Mouse (Mus musculus) thymus, adult 2 months (tissue): ENCODE data around the gene Samd8. TPM values are rescaled to one million over a fixed set of nuclear protein-coding genes. Genes with fewer than 3 reads are reported as not detected.

ENCODE experiments used
- DNase-seq: peaks from one replicate; pipeline ENCODE4 v3.0.0; 2021
- H3K27ac ChIP-seq: fragments of 200-500 bp; 2 replicates; pipeline ENCODE4 v1.5.1; 2012; ENCODE audit warnings: low read length, control low read depth; ENCODE audit not compliant: control insufficient read depth, insufficient read depth
- H3K27me3 ChIP-seq: fragments of 200-500 bp; 2 replicates; pipeline ENCODE4 v1.6.1; 2012; ENCODE audit warnings: mild to moderate bottlenecking, low read length, moderate library complexity, mixed read lengths; ENCODE audit not compliant: control insufficient read depth, insufficient read depth
- H3K36me3 ChIP-seq: fragments of 200-500 bp; 2 replicates; pipeline ENCODE4 v1.6.1; 2012; ENCODE audit warnings: mild to moderate bottlenecking, low read length, moderate library complexity; ENCODE audit not compliant: control insufficient read depth, insufficient read depth
- H3K4me1 ChIP-seq: fragments of 200-500 bp; replicated peaks from 2 replicates; pipeline ENCODE4 v1.6.1; 2012; ENCODE audit warnings: low read length; ENCODE audit not compliant: control insufficient read depth, insufficient read depth
- H3K4me3 ChIP-seq: fragments of 200-500 bp; 2 replicates; pipeline ENCODE4 v1.5.1; 2012; ENCODE audit warnings: mild to moderate bottlenecking, low read length, control low read depth, moderate library complexity; ENCODE audit not compliant: control insufficient read depth, insufficient read depth
- CTCF ChIP-seq: fragments of 200-500 bp; IDR thresholded peaks from 2 replicates; pipeline ENCODE4 v1.5.1; 2012; ENCODE audit warnings: mild to moderate bottlenecking, control low read depth, low read length, moderate library complexity, borderline replicate concordance; ENCODE audit not compliant: control insufficient read depth, poor library complexity, insufficient read depth; ENCODE audit errors: extremely low read depth
- POLR2A ChIP-seq: fragments of 200-500 bp; IDR thresholded peaks from 2 replicates; pipeline ENCODE4 v1.6.1; 2012; ENCODE audit warnings: mild to moderate bottlenecking, low read length, control low read depth, moderate library complexity; ENCODE audit not compliant: control insufficient read depth, poor library complexity, insufficient read depth; ENCODE audit errors: extremely low read depth
- WGBS: fragments of 180-500 bp; shearing (Covaris S2); methylation state at CpG from one replicate; pipeline ENCODE4 v1.1.7; 2018; 5-methylcytosine and 5-hydroxymethylcytosine counted together
- polyA plus RNA-seq: library from polyadenylated mRNA; depleted of rRNA; stranded (reverse); fragments of >200 nt; gene quantifications from 2 replicates; pipeline ENCODE4 v1.2.3, GENCODE M21; 2012

Samd8 gene
- polyA plus RNA-seq, 1 experiment: 12.1 TPM

GRCm38 (mm10) chr14:21787374-21787773, 37.0 kb downstream of the Samd8 start:
- Histone ChIP-seq H3K4me3 (no peak overlapping the region), H3K36me3 (peaks cover 11% of the 10 kb centered on the region; the same call in 1 of the 2 replicates), H3K4me1 (no peaks in the 10 kb centered on the region), H3K27me3 (no peaks in the 10 kb centered on the region), H3K27ac (no peak overlapping the region)
- no peak for TF ChIP-seq POLR2A
- TF ChIP-seq CTCF: no peak
- WGBS: 97% methylated on average over 3 of the region's 3 CpGs
- DNase-seq: no peak

- 90% methylated on average over 5 of the region's 5 CpGs for WGBS
- Histone ChIP-seq H3K36me3 (peaks cover 16% of the 10 kb centered on the region), H3K27ac (no peak overlapping the region), H3K4me3 (no peak overlapping the region), H3K27me3 (no peaks in the 10 kb centered on the region), H3K4me1 (no peaks in the 10 kb centered on the region)
- DNase-seq: no peak
- TF ChIP-seq CTCF: no peak
- no peak for TF ChIP-seq POLR2A
Measured at GRCm38 (mm10) chr14:21788121-21788520, 37.8 kb downstream of the Samd8 start.

DNA sequence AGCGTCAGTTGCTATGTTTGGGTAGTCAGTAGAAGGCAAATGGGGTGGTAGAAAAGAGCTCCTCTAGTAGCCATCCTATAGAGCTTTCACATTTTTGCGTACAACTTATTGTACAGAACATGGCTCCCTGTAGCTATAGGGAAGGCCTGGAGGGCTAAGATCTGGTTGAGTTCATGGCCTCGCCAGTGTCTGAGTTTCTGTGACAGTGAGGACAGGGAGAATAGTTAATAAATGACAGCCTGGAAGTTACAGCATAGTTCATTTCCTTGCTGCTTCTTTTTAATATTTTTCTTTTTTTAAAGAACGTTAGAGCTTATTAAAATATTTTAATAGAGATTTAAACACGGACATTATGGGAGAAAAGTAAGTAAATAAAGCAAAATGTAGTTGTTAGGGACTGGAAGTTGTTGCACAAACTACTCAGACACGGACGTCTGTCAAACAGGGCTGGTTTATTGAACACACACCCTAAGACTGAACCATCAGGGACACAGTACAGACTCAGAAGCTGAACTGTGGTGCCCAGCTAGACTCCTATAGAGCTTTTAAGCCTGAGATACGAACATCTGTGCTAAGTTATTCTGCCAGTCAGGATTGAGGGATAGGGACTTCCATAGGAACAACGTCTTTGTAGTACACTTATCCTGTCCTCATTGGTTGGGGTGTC, 40.4 kb downstream of the Samd8 start:
- TF ChIP-seq CTCF (no peak), POLR2A (no peak)
- no peak overlapping the region for H3K27ac ChIP-seq
- H3K4me1 ChIP-seq: no peaks in the 10 kb centered on the region
- peaks cover 19% of the 10 kb centered on the region for H3K36me3 ChIP-seq
- no peak overlapping the region for H3K4me3 ChIP-seq
- WGBS: 97% methylated on average over 9 of the region's 9 CpGs
- H3K27me3 ChIP-seq: no peaks in the 10 kb centered on the region
- DNase-seq: no peak

DNA sequence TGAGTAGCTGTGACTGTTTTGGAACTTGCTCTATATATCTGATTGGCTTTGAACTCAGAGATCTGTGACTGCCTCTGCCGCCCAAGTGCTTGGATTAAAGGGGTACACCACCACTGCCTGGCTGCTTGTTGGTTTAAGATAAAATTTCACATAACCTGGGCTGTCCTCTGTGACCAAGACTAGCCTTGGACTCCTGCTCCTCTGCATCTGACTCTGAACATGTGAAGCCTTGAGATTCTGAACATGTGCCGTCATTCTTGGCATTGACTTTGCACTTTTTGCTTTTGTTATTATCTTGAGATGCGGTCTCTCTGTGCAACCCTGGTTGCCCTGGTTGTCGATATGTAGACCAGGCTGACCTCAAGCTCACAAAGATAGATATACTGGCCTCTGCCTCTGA, 41.4 kb downstream of the Samd8 start:
- 92% methylated on average over 4 of the region's 4 CpGs for WGBS
- Histone ChIP-seq H3K4me3 (no peak overlapping the region), H3K4me1 (no peaks in the 10 kb centered on the region), H3K27ac (no peak overlapping the region), H3K36me3 (peaks cover 14% of the 10 kb centered on the region), H3K27me3 (no peaks in the 10 kb centered on the region)
- no peak for DNase-seq
- TF ChIP-seq CTCF: no peak
- TF ChIP-seq POLR2A: no peak

DNA sequence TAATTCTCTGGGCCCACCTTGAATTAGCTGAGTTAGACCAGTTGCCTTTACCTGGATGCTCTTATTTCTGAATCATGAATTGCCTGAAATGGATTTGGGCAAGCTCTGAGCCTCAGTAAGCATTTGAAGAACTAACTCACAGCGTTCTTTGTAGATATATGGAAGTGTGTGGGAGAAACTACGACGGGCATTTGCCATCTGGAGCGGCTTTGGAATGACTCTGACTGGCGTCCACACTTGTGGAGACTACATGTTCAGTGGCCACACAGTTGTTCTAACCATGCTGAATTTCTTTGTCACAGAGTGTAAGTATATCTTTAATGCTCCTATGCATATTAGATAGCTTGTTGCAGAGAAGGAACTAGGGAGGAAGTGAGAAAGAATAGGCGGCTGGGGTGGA, 41.9 kb downstream of the Samd8 start:
- Histone ChIP-seq H3K36me3 (peaks cover 14% of the 10 kb centered on the region), H3K27me3 (no peaks in the 10 kb centered on the region), H3K4me1 (no peaks in the 10 kb centered on the region), H3K27ac (no peak overlapping the region), H3K4me3 (no peak overlapping the region)
- TF ChIP-seq POLR2A (no peak), CTCF (no peak)
- no peak for DNase-seq
- 98% methylated on average over 6 of the region's 6 CpGs for WGBS

- TF ChIP-seq CTCF (no peak), POLR2A (no peak)
- 99% methylated on average over 4 of the region's 4 CpGs for WGBS
- H3K27ac ChIP-seq: no peak overlapping the region
- DNase-seq: no peak
- H3K4me3 ChIP-seq: no peak overlapping the region
- H3K36me3 ChIP-seq: no peaks in the 10 kb centered on the region
- H3K4me1 ChIP-seq: no peaks in the 10 kb centered on the region
- H3K27me3 ChIP-seq: no peaks in the 10 kb centered on the region
Measured at GRCm38 (mm10) chr14:21800641-21801040, 50.3 kb downstream of the Samd8 start.

GRCm38 (mm10) chr14:21801624-21802023, 51.3 kb downstream of the Samd8 start:
- Histone ChIP-seq H3K4me3 (no peak overlapping the region), H3K27ac (no peak overlapping the region), H3K4me1 (no peaks in the 10 kb centered on the region), H3K27me3 (no peaks in the 10 kb centered on the region), H3K36me3 (no peaks in the 10 kb centered on the region)
- DNase-seq: no peak
- WGBS: 96% methylated on average over 7 of the region's 7 CpGs
- TF ChIP-seq CTCF (no peak), POLR2A (no peak)
